Mouse (Mus musculus): Measurements from ENCODE around the gene Ebf1. TPM values are rescaled to one million over a fixed set of nuclear protein-coding genes. Genes with fewer than 3 reads are reported as not detected.

The Ebf1 gene
- polyA plus RNA-seq, 1 experiment from 2014 or later = 14.5 TPM

GRCm38 (mm10) chr11:44761128-44761996 lies 144.2 kb downstream of the Ebf1 start:
- H3K27ac ChIP-seq (ENCODE audit: low read depth, low read length) = no peak overlapping the region
- ATAC-seq (replicated peaks; ENCODE audit: insufficient number of reproducible peaks, low FRiP score, low TSS enrichment) = no peak
- H3K27me3 ChIP-seq (ENCODE audit: control insufficient read depth, insufficient read depth, low read length) = no peaks in the 10 kb centered on the region
- H3K36me3 ChIP-seq (ENCODE audit: control insufficient read depth, insufficient read depth, low read length) = no peaks in the 10 kb centered on the region
- H3K9me3 ChIP-seq (replicated peaks; ENCODE audit: control insufficient read depth, low read length) = no peaks in the 10 kb centered on the region
- H3K4me3 ChIP-seq (ENCODE audit: low read depth, low read length) = peak overlapping the region; percentile 25
- no peak overlapping the region for H3K9ac ChIP-seq (ENCODE audit: low read depth, low read length)
- WGBS (ENCODE audit: insufficient replicate concordance) = 12% methylated on average over 20 of the region's 20 CpGs
- H3K4me1 ChIP-seq (ENCODE audit: control insufficient read depth, insufficient read depth, low read length) = peaks cover 14% of the 10 kb centered on the region; the same call in 1 of the 2 replicates
- peak overlapping the region; percentile 58 for H3K4me2 ChIP-seq

GRCm38 (mm10) chr11:44763992-44764835 lies 147.1 kb downstream of the Ebf1 start:
- no peaks in the 10 kb centered on the region for H3K36me3 ChIP-seq (ENCODE audit: control insufficient read depth, insufficient read depth, low read length)
- H3K27ac ChIP-seq (ENCODE audit: low read depth, low read length) = no peak overlapping the region
- no peak overlapping the region for H3K9ac ChIP-seq (ENCODE audit: low read depth, low read length)
- no peak overlapping the region for H3K4me2 ChIP-seq
- H3K4me3 ChIP-seq (ENCODE audit: low read depth, low read length) = no peak overlapping the region
- peaks cover 14% of the 10 kb centered on the region; the same call in 1 of the 2 replicates for H3K4me1 ChIP-seq (ENCODE audit: control insufficient read depth, insufficient read depth, low read length)
- no peaks in the 10 kb centered on the region for H3K27me3 ChIP-seq (ENCODE audit: control insufficient read depth, insufficient read depth, low read length)
- WGBS (ENCODE audit: insufficient replicate concordance) = 62% methylated on average over 7 of the region's 7 CpGs
- no peak for ATAC-seq (replicated peaks; ENCODE audit: insufficient number of reproducible peaks, low FRiP score, low TSS enrichment)
- H3K9me3 ChIP-seq (replicated peaks; ENCODE audit: control insufficient read depth, low read length) = no peaks in the 10 kb centered on the region

- Histone ChIP-seq H3K27me3 (ENCODE audit: control insufficient read depth, insufficient read depth, low read length) (no peaks in the 10 kb centered on the region), H3K9ac (ENCODE audit: low read depth, low read length) (no peak overlapping the region), H3K36me3 (ENCODE audit: control insufficient read depth, insufficient read depth, low read length) (no peaks in the 10 kb centered on the region), H3K27ac (ENCODE audit: low read depth, low read length) (no peak overlapping the region), H3K4me1 (ENCODE audit: control insufficient read depth, insufficient read depth, low read length) (peaks cover 14% of the 10 kb centered on the region; the same call in 1 of the 2 replicates), H3K4me3 (ENCODE audit: low read depth, low read length) (no peak overlapping the region), H3K9me3 (replicated peaks; ENCODE audit: control insufficient read depth, low read length) (no peaks in the 10 kb centered on the region), H3K4me2 (no peak overlapping the region)
- no peak for ATAC-seq (replicated peaks; ENCODE audit: insufficient number of reproducible peaks, low FRiP score, low TSS enrichment)
- 77% methylated on average over 11 of the region's 11 CpGs for WGBS (ENCODE audit: insufficient replicate concordance)
These were observed 147.9 kb downstream of the Ebf1 start for GRCm38 (mm10) chr11:44764988-44765387.

- 70% methylated on average over 5 of the region's 5 CpGs for WGBS (ENCODE audit: insufficient replicate concordance)
- ATAC-seq (replicated peaks; ENCODE audit: insufficient number of reproducible peaks, low FRiP score, low TSS enrichment) = no peak
- Histone ChIP-seq H3K36me3 (ENCODE audit: control insufficient read depth, insufficient read depth, low read length) (no peaks in the 10 kb centered on the region), H3K4me2 (no peak overlapping the region), H3K4me1 (ENCODE audit: control insufficient read depth, insufficient read depth, low read length) (peaks cover 13% of the 10 kb centered on the region; the same call in 1 of the 2 replicates), H3K9ac (ENCODE audit: low read depth, low read length) (no peak overlapping the region), H3K9me3 (replicated peaks; ENCODE audit: control insufficient read depth, low read length) (no peaks in the 10 kb centered on the region), H3K27me3 (ENCODE audit: control insufficient read depth, insufficient read depth, low read length) (no peaks in the 10 kb centered on the region), H3K4me3 (ENCODE audit: low read depth, low read length) (no peak overlapping the region), H3K27ac (ENCODE audit: low read depth, low read length) (no peak overlapping the region)
These were observed 149.1 kb downstream of the Ebf1 start for GRCm38 (mm10) chr11:44766246-44766645.

GRCm38 (mm10) chr11:44767322-44767721 lies 150.2 kb downstream of the Ebf1 start:
- Histone ChIP-seq H3K27me3 (ENCODE audit: control insufficient read depth, insufficient read depth, low read length) (no peaks in the 10 kb centered on the region), H3K36me3 (ENCODE audit: control insufficient read depth, insufficient read depth, low read length) (no peaks in the 10 kb centered on the region), H3K27ac (ENCODE audit: low read depth, low read length) (no peak overlapping the region), H3K9me3 (replicated peaks; ENCODE audit: control insufficient read depth, low read length) (no peaks in the 10 kb centered on the region), H3K9ac (ENCODE audit: low read depth, low read length) (no peak overlapping the region), H3K4me1 (ENCODE audit: control insufficient read depth, insufficient read depth, low read length) (peaks cover 9% of the 10 kb centered on the region; the same call in 1 of the 2 replicates), H3K4me2 (no peak overlapping the region), H3K4me3 (ENCODE audit: low read depth, low read length) (no peak overlapping the region)
- ATAC-seq (replicated peaks; ENCODE audit: insufficient number of reproducible peaks, low FRiP score, low TSS enrichment) = no peak
- 23% methylated on average over 3 of the region's 3 CpGs for WGBS (ENCODE audit: insufficient replicate concordance)

- no peak overlapping the region for H3K27ac ChIP-seq (ENCODE audit: low read depth, low read length)
- H3K4me3 ChIP-seq (ENCODE audit: low read depth, low read length) = no peak overlapping the region
- no peaks in the 10 kb centered on the region for H3K27me3 ChIP-seq (ENCODE audit: control insufficient read depth, insufficient read depth, low read length)
- H3K9ac ChIP-seq (ENCODE audit: low read depth, low read length) = no peak overlapping the region
- H3K36me3 ChIP-seq (ENCODE audit: control insufficient read depth, insufficient read depth, low read length) = no peaks in the 10 kb centered on the region
- peaks cover 9% of the 10 kb centered on the region; the same call in 1 of the 2 replicates for H3K4me1 ChIP-seq (ENCODE audit: control insufficient read depth, insufficient read depth, low read length)
- H3K4me2 ChIP-seq = no peak overlapping the region
- ATAC-seq (replicated peaks; ENCODE audit: insufficient number of reproducible peaks, low FRiP score, low TSS enrichment) = no peak
- 68% methylated on average over 5 of the region's 5 CpGs for WGBS (ENCODE audit: insufficient replicate concordance)
- H3K9me3 ChIP-seq (replicated peaks; ENCODE audit: control insufficient read depth, low read length) = no peaks in the 10 kb centered on the region
These were observed 151.2 kb downstream of the Ebf1 start for GRCm38 (mm10) chr11:44768346-44768745.

- Histone ChIP-seq H3K9ac (ENCODE audit: low read depth, low read length) (no peak overlapping the region), H3K4me2 (peak overlapping the region; percentile 14; the same call in 1 of the 2 replicates), H3K27ac (ENCODE audit: low read depth, low read length) (peak overlapping the region; percentile 1; the same call in 1 of the 2 replicates), H3K4me1 (ENCODE audit: control insufficient read depth, insufficient read depth, low read length) (peaks cover 4% of the 10 kb centered on the region; the same call in 1 of the 2 replicates), H3K4me3 (ENCODE audit: low read depth, low read length) (no peak overlapping the region), H3K9me3 (replicated peaks; ENCODE audit: control insufficient read depth, low read length) (no peaks in the 10 kb centered on the region), H3K27me3 (ENCODE audit: control insufficient read depth, insufficient read depth, low read length) (no peaks in the 10 kb centered on the region), H3K36me3 (ENCODE audit: control insufficient read depth, insufficient read depth, low read length) (no peaks in the 10 kb centered on the region)
- WGBS (ENCODE audit: insufficient replicate concordance) = 37% methylated on average over 11 of the region's 11 CpGs
- ATAC-seq (replicated peaks; ENCODE audit: insufficient number of reproducible peaks, low FRiP score, low TSS enrichment) = peak; percentile 35
These were observed 154.0 kb downstream of the Ebf1 start for GRCm38 (mm10) chr11:44770989-44771564.

GRCm38 (mm10) chr11:44774411-44774810 lies 157.3 kb downstream of the Ebf1 start:
- H3K4me2 ChIP-seq = no peak overlapping the region
- H3K4me3 ChIP-seq (ENCODE audit: low read depth, low read length) = no peak overlapping the region
- H3K4me1 ChIP-seq (ENCODE audit: control insufficient read depth, insufficient read depth, low read length) = peaks cover 4% of the 10 kb centered on the region; the same call in 1 of the 2 replicates
- 66% methylated on average over 3 of the region's 3 CpGs for WGBS (ENCODE audit: insufficient replicate concordance)
- H3K9ac ChIP-seq (ENCODE audit: low read depth, low read length) = no peak overlapping the region
- no peak overlapping the region for H3K27ac ChIP-seq (ENCODE audit: low read depth, low read length)
- no peaks in the 10 kb centered on the region for H3K9me3 ChIP-seq (replicated peaks; ENCODE audit: control insufficient read depth, low read length)
- H3K36me3 ChIP-seq (ENCODE audit: control insufficient read depth, insufficient read depth, low read length) = no peaks in the 10 kb centered on the region
- no peak for ATAC-seq (replicated peaks; ENCODE audit: insufficient number of reproducible peaks, low FRiP score, low TSS enrichment)
- H3K27me3 ChIP-seq (ENCODE audit: control insufficient read depth, insufficient read depth, low read length) = no peaks in the 10 kb centered on the region

Measured in heart, embryonic 11.5 days (tissue).